Mouse (Mus musculus) common myeloid progenitor, adult 5-6 weeks (primary cell): ENCODE data around the gene Ror2. TPM values are rescaled to one million over a fixed set of nuclear protein-coding genes. Genes with fewer than 3 reads are reported as not detected.
A peak's percentile ranks its signal among the peaks of the same experiment; 100 is the strongest.

Source experiments
- ATAC-seq: replicated peaks from 2 replicates; pipeline ENCODE4 v1.8.0; 2016; ENCODE audit warnings: low read depth, mild to moderate bottlenecking, moderate TSS enrichment, inconsistent platforms; ENCODE audit not compliant: poor library complexity, severe bottlenecking
- total RNA-seq: library from RNA; stranded (forward); fragments of 200-1000, 187-1606 nt; gene quantifications from 2 replicates; pipeline ENCODE4 v1.2.3, GENCODE M21; 2017

The Ror2 gene
- total RNA-seq, 1 experiment from 2014 or later, result not detected

DNA sequence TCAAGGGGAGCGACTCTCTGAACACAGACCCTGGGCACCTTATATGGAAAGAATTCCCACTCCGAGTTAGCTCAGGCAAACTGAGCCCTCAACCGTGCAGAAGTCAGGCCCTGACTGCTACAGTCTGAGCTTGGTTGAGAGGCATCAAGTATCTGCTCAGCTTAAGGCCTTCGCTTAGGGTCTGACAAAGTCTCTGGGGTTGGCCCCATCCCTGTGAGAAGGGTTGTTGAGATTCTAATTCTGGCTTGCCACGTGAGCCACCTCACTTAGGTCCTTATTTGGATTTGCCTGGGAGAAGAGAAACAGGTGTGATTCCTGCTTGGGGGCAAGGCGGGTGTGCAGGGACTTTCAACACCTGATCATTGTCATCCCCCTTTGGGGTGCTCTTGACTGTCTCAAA, 129.6 kb downstream of the Ror2 start:
- ATAC-seq, result no peak

DNA sequence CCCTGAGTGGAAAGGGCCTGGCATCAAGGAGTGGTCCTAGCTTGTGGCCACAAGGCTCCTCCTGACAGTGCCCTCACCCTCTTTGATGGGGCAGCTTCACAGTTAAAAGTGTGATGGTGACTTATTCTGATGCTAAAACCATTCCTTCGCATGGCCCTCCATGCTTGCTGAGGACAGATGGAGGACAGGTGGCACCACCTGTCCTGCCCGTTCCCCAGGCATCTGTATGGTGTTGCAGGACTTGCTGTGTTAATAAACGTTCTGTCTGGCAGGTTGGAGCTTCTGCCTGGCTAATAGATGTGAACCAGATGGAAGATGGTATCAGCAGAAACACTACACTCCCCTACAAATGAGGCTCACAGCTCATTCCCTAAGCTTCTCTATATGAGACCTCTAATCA, 140.4 kb downstream of the Ror2 start:
- no peak for ATAC-seq

DNA sequence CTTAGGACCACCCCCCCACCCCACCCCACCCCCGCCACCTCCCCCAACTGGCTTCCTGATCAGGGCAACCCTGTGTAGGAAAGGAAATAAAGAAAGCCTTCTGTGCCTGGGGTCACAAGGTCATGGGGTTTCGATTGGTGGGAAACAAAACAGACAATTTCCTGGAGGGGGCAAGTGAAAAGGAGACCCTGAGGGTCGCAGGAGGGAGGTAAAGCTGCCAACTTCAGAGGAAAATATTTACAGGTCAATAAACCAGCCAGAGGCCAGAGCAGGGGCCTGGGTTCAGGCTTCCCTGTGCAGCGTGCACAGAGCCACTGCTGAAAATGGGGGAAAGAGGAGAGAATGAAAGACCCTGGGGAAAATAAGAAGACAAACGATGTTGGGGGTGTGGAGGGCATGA, 142.8 kb downstream of the Ror2 start:
- ATAC-seq, result no peak

DNA sequence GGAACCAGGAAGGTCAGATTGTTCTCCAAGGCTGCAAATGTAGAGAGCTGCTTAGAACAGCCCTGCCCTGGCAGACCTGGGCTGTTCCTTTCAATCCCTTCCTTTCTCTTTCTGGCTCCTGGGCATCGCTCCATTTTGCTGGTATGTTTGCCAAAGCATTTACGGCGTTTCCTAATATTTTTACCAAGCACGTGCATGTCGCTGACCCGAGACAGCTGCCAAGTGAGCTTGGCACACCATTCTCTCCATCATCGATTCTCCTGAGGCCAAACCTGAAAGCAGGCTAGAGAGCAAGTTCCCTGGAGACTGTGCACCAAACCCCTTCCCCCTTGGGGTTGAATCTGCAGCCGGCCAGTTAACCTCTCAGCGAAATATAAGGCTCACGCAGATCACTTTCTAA, 143.7 kb downstream of the Ror2 start:
- ATAC-seq, result no peak

DNA sequence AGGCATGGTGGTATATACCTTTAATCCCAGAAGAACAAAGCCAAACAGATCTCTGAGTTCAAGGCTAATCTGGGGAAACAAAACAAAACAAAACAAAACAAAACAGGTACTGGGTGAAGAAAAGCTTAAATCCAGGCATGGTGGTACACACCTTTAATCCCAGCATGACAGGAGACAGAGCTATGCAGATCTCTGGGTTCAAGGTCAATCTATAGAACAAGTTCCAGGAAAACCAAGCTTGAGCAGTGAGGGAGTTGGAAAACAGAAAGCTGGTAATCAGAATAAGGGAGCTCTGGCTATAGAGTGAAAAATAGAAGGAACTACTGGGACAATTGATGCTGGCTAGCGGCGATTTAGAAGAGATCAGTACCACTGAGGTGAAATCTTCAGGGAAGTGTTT, 145.6 kb downstream of the Ror2 start:
- no peak for ATAC-seq

DNA sequence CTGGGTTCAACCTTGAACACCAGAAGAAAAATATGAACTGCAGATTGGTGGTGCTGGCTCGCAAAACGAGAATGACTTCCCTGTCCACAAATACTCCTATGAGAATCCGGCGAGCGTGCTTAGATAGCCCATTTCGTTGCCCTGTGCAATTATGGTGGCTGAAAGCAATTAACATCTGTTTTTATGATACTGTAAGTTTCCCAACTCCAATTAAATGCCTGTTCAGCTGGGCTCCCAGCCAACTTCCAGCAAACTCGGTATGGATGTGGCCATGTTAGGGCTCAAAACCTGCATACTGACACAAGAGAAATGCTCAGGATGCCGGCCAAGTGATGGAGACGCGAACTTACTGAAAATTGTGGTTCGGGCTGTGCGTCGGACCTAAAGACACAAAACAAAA, 155.4 kb downstream of the Ror2 start:
- ATAC-seq, result no peak

DNA sequence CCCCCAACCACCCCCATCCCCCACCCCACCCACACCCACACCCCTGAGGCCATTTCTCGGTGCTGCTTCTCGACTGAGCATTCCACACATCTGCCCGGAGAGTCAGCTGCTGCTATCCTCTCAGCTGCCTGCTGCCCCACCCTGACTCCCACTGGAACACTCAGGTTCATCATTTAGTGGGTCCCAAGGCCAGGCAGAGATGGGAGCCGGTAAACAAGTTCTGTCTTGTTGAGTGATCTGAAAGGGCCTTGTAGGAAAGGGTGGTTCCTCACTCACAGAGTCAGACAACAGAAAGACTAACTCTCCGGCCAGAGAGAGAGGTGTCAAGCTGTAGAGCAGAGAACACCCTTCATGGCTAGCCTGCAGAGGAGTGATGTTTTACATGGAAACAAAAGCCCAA, 155.9 kb downstream of the Ror2 start:
- no peak for ATAC-seq

DNA sequence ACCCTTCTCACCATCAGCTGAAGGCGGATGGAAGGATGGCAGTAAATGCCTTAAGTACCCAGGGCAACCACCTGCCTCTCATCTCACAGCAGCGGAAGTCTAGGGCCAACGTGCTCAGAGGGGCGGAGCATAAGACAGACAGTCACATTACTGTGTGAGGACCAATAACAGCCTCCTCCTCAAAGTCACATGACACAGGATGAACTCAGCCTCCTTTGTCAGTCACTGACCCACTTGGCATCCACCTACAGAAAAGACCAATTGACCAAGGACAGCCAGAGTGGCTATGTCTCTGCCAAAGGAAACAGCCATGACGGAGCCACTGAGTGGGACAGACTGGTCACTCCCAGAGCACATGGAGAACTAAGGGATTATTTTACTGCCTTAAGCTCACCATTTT, 160.3 kb downstream of the Ror2 start:
- ATAC-seq, result no peak

DNA sequence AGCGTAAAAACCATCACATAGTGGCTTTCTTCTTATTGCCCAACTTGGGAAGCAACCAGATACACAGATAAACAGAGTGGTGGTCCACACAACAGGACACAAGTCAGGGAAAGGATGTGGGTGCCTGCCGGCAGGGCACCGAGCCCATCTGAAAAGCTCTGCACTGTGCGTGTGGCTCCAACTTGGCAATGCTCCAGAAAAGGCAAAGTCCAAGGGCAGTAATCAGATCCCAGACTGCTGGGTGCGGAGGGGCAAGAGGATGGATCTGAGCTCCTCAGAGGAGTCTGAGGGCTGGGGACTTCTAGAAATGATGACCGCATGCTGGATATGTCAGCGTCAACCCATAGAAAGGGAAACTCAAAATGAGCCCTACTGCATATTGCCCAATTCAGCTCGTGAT, 163.8 kb downstream of the Ror2 start:
- ATAC-seq, result no peak

DNA sequence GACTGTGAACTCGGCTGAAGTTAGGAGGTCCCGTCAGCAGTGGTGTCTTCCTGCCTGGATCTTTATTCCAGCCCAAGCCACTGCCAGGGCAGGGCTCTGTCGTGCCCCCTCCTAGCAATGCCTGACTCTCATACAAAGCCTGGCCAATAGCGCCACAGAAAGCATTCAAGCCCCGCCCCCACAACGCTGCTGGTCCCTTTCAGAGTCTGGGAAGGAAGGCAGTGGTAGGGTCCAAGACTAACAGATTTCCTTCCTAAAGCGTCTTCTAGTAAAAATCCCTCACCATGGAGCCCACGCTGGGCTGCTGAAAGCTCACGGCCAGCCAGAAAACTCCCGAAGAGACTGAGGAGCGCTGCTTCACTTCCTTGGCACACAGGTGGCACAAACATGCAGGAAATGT, 165.0 kb downstream of the Ror2 start:
- no peak for ATAC-seq

DNA sequence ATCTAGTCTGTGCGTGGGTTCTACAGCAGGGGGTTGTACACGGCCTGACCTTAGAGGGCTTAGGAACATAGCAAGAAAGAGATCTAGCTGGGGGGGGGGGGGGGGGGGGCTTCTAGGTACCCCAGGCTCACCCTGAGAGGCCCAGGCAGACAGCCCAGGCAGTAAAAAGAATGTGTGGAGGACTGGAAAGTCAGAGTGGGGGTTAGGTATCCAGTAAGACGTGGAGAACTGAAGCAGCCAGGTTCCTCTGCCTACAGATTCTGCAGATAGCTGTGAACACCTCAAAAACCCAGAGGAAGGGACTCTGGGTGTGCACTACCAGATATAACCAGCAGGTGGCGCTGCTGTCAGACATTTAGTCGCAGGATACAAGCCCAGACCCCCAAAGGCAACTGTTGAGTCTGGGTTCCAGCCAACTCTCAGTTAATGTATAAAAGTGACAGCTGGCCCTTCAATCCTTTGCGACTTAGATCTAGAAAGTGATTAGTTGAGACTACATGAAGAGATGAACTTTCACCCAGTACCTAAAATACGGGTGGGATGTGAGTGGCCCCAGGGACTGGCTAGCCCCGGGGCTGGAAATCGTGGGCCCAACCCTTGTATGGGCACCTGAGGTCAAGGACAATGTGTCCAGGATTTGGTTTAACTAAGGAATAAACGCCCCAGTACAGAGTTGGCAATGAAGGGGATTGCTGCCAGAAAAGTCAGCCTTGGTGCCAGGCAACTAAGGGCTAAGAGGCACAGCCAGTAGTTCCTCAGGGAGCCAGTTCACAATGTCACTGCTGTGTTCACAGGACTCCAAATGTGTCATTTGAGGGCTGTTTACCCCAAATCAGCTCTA, 166.1 kb downstream of the Ror2 start:
- peak; percentile 74 for ATAC-seq

DNA sequence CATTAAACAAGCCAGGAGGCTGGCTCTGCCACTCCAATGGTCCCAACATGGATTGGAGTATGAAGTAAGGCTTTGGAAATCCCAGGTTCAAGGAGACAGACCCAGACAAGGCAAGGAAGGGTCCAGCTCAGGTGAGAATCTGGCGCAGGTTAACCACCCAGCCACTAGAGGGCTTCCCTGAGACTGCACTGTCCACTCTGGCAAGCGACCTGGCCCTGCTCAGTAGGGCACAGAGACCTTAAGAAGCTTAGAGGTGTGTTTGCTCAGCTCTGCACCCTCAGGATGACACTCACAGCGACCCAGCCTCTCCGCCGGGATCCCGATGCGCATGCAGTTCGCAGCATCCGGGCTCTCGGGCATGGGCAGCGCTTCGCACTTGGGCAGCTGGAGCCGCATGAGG, 167.5 kb downstream of the Ror2 start:
- ATAC-seq, result peak; percentile 55; the same call in 1 of the 2 replicates

DNA sequence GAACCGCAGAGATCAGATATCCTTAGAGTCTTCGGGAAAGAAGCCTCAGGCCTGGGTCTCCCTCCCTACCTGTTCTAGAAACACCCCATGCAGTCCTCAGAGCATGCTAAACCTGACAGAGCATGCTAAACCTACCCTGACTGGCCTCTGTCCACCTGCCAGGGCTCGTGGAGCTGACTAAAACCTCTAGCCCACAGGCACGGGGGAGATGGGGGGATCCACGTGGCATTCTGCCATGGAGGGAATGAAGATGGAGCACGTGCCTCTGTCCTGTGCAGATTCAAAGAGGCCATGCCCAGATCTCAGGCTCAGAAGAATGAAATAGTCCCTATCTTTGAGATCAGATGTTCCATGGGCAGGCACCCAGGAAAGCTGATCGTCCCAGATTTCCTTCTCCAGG, 168.0 kb downstream of the Ror2 start:
- no peak for ATAC-seq

DNA sequence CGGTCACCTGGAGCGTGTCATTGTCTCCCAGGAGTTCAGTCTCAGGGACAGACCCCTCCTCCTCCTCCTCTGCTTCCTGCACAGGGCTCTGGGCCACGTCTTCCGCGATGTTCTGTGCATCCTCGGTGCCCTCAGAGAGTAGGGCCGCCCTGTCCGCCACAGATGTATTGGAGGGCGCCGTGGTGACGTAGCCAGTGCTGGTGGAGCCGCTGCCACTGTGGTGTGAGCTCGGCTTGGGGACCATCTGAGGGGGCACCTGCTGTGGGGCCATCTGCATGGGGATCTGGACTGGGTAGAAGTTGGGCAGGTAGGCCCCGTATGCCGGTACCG, 175.7 kb downstream of the Ror2 start:
- ATAC-seq, result no peak

DNA sequence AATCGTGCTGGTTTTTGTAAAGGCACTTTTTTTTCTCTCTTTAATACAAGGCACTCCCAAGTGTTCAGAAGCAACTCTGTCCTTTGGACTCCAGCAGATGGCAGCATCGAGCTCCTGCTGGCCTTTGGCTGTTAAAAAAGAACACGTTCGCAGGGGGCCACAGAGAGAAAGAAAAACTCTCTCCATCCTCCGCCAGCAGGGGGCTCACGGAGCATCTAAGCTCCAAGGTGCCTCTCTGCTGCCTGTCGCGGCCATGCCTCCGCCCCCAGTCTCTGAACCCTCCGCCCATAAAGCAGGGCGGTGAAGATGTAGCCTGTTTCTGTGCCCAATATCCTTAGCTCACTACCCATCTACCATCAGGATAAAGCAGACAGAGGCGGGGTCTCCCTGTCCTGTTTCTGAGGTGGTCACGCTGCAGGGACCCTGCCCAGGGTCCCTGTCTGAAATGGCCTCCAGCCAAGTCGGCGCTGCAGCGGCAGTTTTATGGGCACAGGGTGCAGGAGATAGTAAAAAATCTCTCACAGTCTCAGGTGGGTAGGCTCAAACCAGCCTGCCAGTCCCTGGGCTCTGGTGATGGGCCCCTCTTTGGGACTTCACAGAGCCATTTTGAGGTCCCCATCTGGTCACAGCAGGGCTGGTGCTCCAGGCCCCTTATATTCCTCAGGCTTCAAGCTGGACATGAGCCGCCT, 176.2 kb downstream of the Ror2 start:
- ATAC-seq, result peak; percentile 98

DNA sequence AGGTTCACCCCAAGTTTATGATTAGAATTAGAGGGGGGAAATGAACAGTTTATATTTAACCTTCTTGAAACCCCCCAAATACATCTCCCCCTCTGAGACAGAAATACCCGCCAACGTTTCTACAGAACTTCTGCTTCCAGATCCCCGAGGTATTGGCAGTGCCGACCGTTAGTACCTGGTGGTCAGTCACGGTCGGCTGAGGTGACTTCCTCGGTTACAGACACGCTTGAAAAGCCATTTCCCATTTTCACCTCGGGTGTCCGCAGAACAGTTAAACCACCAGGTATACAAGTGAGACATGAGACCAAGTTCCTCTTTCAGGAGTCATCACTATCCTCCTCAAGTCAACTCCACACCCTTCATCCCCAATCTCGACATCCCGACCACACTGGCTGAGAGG, 179.2 kb downstream of the Ror2 start:
- peak; percentile 14; the same call in 1 of the 2 replicates for ATAC-seq

DNA sequence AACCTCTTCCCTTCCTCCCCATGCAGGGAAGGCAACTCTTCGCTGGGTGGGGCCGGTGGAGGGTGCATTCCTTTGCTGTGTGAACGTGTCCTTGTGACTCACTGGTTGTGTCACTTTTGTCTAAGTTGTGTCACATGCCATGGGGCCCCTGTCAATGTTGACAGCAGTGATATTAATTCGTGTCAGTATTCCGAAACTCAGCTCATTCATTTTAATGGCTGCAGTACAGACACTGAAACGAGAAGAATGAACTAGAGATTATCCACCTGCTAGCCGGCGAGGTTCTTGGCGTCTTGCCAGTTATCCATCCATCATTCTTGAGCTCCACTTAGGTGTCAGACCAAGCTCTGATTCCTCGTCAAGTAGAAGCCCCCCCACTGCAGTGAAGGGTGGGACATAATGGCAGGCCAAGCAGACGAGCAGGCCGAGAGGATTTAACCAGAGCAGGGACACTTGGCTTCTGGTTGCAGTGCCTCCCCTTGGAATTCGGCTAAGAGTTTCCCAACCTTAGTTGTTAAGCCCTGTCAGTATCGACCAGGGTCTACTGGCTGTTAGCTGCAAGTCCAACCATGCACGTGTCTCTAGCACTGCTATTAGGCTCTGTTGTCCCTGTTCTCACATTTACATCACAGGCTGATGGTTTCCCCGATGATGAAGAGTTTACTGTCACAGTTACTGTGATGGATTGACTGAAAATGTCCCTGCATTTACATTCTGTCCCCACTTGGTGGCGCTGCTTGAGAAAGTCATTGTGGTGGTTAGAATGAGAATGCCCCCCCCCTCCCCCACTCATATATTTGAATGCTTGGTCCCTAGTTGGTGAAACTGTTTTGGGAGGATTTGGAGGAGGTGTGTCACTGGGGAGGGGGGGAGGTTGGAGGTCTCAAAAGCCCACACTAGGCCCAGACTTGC, 185.9 kb downstream of the Ror2 start:
- ATAC-seq, result no peak

DNA sequence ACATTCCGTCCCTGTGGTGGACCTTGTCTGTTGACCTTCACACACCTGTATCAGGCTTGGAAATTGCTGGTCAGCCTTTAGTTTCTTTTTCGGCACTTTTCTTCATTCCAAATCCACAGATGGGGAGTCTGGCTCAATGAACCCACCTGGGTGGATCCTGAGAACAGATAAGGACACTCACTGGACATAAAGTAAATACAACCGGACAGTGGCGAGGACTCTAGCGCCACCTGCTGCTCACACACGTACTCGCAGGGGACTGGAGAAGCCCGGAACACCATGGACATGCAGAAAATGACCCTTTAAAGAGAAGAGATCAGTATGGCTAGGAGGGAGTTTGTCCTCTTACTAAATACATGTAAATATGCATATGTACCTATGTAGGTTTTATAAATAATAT, 189.3 kb downstream of the Ror2 start:
- peak; percentile 71 for ATAC-seq

DNA sequence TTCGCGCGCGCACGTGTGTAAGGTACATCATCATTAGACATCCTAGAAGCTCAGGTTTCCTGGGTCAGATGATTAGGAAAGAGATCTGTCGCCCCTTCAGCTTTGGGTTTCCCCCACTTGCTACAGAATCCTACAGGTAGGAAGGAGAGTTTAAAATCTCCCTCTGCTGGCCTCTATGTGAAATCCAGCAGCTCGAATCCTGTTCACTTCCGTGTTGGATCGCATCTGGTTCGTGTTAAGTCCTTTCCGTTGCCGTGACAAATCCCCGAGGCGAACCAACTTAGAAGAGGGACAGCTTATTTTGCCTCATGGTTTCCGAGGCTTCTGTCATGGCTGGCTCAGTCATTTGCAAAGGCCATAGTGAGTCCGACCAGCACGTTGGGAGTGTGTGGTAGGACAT, 190.7 kb downstream of the Ror2 start:
- ATAC-seq, result 0 out of 2 replicates have a peak, but pooled peaks have one; percentile 29

DNA sequence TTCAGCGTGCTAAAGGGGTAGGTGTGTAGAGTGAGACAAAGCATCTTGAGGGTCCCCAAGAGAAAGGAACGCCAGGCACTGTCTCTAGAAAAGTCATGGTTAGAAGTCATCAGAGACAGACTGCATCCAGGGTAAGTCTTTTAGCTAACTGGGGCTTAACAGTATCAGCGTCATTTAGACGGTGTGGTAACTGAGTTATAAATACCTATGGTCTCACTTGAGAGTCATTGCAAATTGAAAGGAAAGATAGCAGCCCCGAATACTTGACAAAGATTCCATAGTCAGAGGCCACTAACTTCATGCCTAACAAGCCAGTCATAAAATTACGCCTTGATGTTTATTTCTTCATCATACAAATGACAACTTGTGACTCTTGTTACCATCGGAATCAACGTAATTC, 191.3 kb downstream of the Ror2 start:
- ATAC-seq, result no peak

DNA sequence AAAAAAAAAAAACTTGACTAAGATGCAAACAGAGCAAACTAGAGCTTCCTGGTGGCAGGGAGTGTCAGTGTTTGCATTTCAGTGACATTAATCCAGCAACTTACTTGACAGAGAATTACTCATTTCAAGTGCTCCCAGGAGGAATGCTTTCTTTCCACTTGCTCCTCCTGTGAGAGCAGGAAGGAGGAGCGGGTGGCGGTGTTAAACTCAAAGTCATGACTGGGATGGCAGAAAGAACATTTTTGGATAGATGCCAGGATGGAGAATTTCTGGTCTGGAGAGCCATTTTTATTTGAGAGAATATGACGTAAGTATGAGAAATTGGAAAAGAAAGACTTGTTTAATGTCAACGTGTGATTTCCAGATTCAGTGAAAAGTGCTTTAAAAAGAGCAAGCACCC, 192.5 kb downstream of the Ror2 start:
- ATAC-seq, result no peak
